Mouse (Mus musculus): ENCODE measurements at regions not wholly inside any gene's neighbourhood (a gene's known extent, or its start where the extent isn't known, plus 50 kb on each side); places are given as distances from the start of the nearest gene placed in this dataset.

DNA sequence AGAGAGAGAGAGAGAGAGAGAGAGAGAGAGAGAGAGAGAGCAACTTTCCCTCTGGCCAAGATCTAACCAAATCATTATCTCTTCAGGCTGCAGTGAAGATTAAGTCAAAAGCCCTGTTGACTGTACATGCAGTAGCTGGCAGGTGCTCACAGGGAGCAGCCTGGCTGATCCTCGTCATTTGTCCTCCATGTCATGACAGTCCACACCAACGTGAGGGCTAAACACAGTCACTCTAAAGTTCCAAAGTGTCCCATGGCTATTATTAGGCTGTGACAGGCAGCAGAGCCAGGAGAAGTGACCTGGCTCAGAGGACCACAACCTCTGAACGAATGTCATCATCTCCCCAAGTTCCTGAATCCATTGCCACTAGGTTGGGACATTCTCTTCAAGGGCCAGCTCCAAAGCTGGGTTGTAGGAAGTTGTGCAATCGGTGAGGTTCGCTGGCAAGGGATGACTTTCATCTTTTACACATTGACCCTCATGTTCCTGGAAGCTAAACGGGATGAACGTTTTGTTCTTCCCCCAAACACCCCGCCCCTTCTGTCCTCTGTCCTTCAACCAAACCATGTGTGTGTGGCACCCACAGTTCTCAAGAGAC is 138.4 kb downstream of the Tomm20 start:
- Histone ChIP-seq H3K9ac (ENCODE audit: low read depth, low read length) (no peak overlapping the region), H3K36me3 (ENCODE audit: control insufficient read depth, insufficient read depth, low read length) (no peaks in the 10 kb centered on the region), H3K9me3 (ENCODE audit: control insufficient read depth, low read length) (no peaks in the 10 kb centered on the region), H3K27me3 (ENCODE audit: control insufficient read depth, insufficient read depth, low read length) (no peaks in the 10 kb centered on the region), H3K4me3 (ENCODE audit: low read depth, low read length) (no peak overlapping the region), H3K4me1 (replicated peaks; ENCODE audit: control insufficient read depth, insufficient read depth, low read length) (no peaks in the 10 kb centered on the region), H3K4me2 (replicated peaks; ENCODE audit: low read depth, low read length) (no peak overlapping the region), H3K27ac (ENCODE audit: low read depth, low read length) (no peak overlapping the region)
- 77% methylated on average over 8 of the region's 8 CpGs for WGBS
- ATAC-seq (ENCODE audit: low FRiP score): no peak
- DNase-seq (ENCODE audit: low spot score): no peak

DNA sequence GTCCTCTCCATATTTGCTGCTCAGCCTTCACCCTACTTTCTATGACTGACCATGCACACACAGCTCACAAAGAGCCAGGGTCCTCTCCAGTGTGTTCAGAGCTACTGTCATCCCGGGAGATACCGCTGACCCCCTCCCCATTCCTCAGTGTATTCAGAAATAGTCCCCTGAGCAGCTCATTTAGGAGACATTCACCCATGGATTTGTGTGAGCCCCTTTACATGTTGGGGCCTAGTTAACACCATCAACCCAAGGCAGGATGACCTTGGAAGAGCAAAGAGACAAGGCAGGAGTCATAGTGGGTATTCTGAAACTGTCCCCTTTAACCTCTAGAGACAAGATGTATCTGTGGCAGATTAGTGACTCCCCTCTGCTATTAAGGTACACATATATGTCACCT is 139.1 kb downstream of the Tomm20 start:
- H3K4me2 ChIP-seq (replicated peaks; ENCODE audit: low read depth, low read length): no peak overlapping the region
- H3K27ac ChIP-seq (ENCODE audit: low read depth, low read length): no peak overlapping the region
- no peak overlapping the region for H3K4me3 ChIP-seq (ENCODE audit: low read depth, low read length)
- ATAC-seq (ENCODE audit: low FRiP score): no peak
- no peaks in the 10 kb centered on the region for H3K4me1 ChIP-seq (replicated peaks; ENCODE audit: control insufficient read depth, insufficient read depth, low read length)
- no peaks in the 10 kb centered on the region for H3K27me3 ChIP-seq (ENCODE audit: control insufficient read depth, insufficient read depth, low read length)
- H3K36me3 ChIP-seq (ENCODE audit: control insufficient read depth, insufficient read depth, low read length): no peaks in the 10 kb centered on the region
- 94% methylated on average over 2 of the region's 2 CpGs for WGBS
- DNase-seq (ENCODE audit: low spot score): no peak
- no peak overlapping the region for H3K9ac ChIP-seq (ENCODE audit: low read depth, low read length)
- H3K9me3 ChIP-seq (ENCODE audit: control insufficient read depth, low read length): no peaks in the 10 kb centered on the region

DNA sequence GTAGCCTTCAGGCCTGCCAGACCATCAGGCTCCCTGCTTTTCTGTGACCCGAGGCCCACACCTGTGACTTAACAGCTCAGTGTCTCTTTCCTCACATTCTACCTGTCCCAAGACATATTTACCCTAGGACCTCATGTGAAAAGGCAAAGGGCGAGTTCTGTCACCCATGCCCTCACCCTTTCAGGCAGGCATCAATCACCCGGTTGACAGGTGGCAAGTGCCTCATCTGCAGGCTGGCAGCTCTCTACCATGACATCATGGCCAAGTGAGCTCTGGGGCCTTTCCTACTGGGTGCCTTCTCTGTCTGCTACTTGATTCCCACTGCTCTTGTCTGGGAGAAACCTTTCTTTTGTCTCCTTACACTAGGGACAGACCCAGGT is 139.5 kb downstream of the Tomm20 start:
- ATAC-seq (ENCODE audit: low FRiP score) (no peak), DNase-seq (ENCODE audit: low spot score) (no peak)
- 88% methylated on average over 2 of the region's 3 CpGs for WGBS
- no peak overlapping the region for H3K27ac ChIP-seq (ENCODE audit: low read depth, low read length)
- no peaks in the 10 kb centered on the region for H3K9me3 ChIP-seq (ENCODE audit: control insufficient read depth, low read length)
- H3K36me3 ChIP-seq (ENCODE audit: control insufficient read depth, insufficient read depth, low read length): no peaks in the 10 kb centered on the region
- no peak overlapping the region for H3K4me3 ChIP-seq (ENCODE audit: low read depth, low read length)
- H3K4me1 ChIP-seq (replicated peaks; ENCODE audit: control insufficient read depth, insufficient read depth, low read length): no peaks in the 10 kb centered on the region
- no peaks in the 10 kb centered on the region for H3K27me3 ChIP-seq (ENCODE audit: control insufficient read depth, insufficient read depth, low read length)
- H3K4me2 ChIP-seq (replicated peaks; ENCODE audit: low read depth, low read length): no peak overlapping the region
- no peak overlapping the region for H3K9ac ChIP-seq (ENCODE audit: low read depth, low read length)

DNA sequence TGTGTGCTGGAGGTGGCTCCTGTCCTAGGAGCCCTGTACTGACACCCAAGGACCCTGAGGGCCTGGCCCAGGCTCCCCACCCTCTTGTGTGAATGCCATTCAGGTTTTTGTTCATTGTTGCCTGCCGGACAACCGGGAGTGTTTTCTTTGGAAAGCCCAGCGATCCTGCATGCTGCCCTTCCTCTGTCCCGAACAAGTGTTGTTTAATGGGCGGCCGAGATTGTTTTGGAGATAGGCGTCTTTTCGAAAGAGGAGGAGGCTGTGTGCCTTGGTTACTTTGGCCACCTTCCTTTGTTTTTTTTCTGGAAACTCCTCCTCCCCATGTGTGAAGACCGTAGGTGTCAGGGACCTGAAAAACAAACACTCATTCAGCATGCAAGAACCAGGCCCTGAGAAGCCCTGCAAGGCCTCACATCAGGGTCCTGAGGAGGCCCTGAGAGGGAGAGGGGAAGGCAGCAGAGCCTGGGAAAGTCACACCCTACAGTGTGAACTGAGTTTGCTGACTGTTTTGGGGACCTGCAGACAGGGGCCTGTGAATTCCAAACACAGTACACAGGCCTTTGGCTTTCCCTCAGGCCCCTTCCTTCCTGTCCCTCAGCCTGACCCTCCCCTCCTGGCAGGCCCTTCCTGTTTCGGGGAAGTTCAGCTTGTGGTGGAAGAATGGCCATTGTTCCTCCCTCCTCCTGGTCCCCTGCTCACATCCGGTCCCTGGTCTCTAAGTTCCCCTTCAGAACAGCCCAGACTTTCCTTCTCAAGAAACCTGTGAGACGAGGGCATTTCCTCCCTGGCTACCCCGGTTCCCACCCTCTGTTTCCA is 140.1 kb downstream of the Tomm20 start:
- no peak overlapping the region for H3K4me3 ChIP-seq (ENCODE audit: low read depth, low read length)
- H3K36me3 ChIP-seq (ENCODE audit: control insufficient read depth, insufficient read depth, low read length): no peaks in the 10 kb centered on the region
- DNase-seq (ENCODE audit: low spot score) (no peak), ATAC-seq (ENCODE audit: low FRiP score) (no peak)
- H3K9me3 ChIP-seq (ENCODE audit: control insufficient read depth, low read length): no peaks in the 10 kb centered on the region
- no peaks in the 10 kb centered on the region for H3K4me1 ChIP-seq (replicated peaks; ENCODE audit: control insufficient read depth, insufficient read depth, low read length)
- no peak overlapping the region for H3K27ac ChIP-seq (ENCODE audit: low read depth, low read length)
- no peaks in the 10 kb centered on the region for H3K27me3 ChIP-seq (ENCODE audit: control insufficient read depth, insufficient read depth, low read length)
- 51% methylated on average over 13 of the region's 13 CpGs for whole genome bisulfite sequencing
- H3K4me2 ChIP-seq (replicated peaks; ENCODE audit: low read depth, low read length): no peak overlapping the region
- H3K9ac ChIP-seq (ENCODE audit: low read depth, low read length): no peak overlapping the region

DNA sequence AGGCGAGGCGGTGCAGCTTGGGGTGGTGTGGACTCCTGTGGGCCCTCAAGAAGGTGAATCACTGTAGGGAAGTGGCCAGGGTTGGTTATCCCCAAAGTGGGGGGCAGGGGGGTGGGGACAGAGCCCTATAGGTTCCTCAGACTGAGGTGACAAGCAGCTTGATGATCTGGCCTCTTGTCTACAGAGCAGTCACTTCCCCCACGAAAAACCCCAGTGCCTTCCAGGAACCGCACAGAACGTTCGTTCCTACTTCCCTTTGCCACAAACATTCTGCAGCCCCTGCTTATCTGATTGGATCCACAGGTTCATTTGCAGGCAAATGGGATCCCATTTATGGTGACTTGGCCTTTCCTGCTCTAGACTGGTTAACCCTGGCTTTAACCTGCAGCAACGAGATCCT is 141.5 kb downstream of the Tomm20 start:
- DNase-seq (ENCODE audit: low spot score): no peak
- 88% methylated on average over 7 of the region's 7 CpGs for WGBS
- no peak for ATAC-seq (ENCODE audit: low FRiP score)

DNA sequence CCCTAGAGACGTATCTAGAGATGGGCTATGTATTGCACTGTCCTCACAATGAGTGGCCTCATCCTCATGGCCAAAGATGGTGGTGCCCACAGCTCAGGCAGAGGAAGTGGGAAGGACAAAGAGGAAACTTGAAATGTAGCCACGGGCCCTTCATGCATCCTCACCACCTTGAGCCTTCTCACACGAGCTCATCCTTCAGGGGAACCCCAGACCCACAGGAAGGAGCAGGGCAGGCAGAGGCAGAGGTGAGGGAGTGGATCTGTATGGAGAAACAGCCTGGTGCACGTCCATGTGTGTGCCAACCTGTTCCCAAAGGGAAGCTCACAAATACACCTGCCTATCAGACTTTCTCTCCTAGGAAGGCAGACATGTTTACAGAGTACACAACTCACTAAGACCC is 143.0 kb downstream of the Tomm20 start:
- no peaks in the 10 kb centered on the region for H3K9me3 ChIP-seq (ENCODE audit: control insufficient read depth, low read length)

More for the DNA sequence above, 141.5 kb downstream of the Tomm20 start:
- no peak overlapping the region for H3K4me2 ChIP-seq (replicated peaks; ENCODE audit: low read depth, low read length)
- H3K27me3 ChIP-seq (ENCODE audit: control insufficient read depth, insufficient read depth, low read length): no peaks in the 10 kb centered on the region
- H3K36me3 ChIP-seq (ENCODE audit: control insufficient read depth, insufficient read depth, low read length): no peaks in the 10 kb centered on the region
- no peaks in the 10 kb centered on the region for H3K9me3 ChIP-seq (ENCODE audit: control insufficient read depth, low read length)
- no peak overlapping the region for H3K4me3 ChIP-seq (ENCODE audit: low read depth, low read length)
- no peaks in the 10 kb centered on the region for H3K4me1 ChIP-seq (replicated peaks; ENCODE audit: control insufficient read depth, insufficient read depth, low read length)
- H3K9ac ChIP-seq (ENCODE audit: low read depth, low read length): no peak overlapping the region
- no peak overlapping the region for H3K27ac ChIP-seq (ENCODE audit: low read depth, low read length)

DNA sequence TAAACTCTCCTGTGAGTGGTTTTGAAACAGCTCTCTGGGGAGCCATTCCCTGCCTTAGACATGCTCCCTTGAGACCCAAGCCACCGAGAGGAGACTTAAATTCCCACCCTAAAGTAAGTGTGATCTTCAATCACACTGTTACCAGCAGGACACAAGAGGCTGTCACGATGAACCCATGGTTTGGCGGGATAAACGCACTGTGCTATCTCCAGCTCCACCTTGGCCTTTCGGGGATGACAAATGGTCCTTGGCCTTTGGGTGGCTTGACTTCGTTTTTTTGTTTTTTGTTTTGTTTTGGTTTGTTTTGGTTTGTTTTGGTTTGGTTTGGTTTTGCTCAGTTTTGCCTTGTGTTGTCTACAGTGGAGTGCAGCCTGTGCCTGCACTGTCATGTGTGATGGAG is 144.7 kb downstream of the Tomm20 start:
- no peak for DNase-seq (ENCODE audit: low spot score)
- no peak for ATAC-seq (ENCODE audit: low FRiP score)
- Histone ChIP-seq H3K9me3 (ENCODE audit: control insufficient read depth, low read length) (no peaks in the 10 kb centered on the region), H3K4me1 (replicated peaks; ENCODE audit: control insufficient read depth, insufficient read depth, low read length) (no peaks in the 10 kb centered on the region), H3K4me2 (replicated peaks; ENCODE audit: low read depth, low read length) (no peak overlapping the region), H3K9ac (ENCODE audit: low read depth, low read length) (no peak overlapping the region), H3K36me3 (ENCODE audit: control insufficient read depth, insufficient read depth, low read length) (no peaks in the 10 kb centered on the region), H3K27ac (ENCODE audit: low read depth, low read length) (no peak overlapping the region), H3K27me3 (ENCODE audit: control insufficient read depth, insufficient read depth, low read length) (no peaks in the 10 kb centered on the region), H3K4me3 (ENCODE audit: low read depth, low read length) (no peak overlapping the region)
- WGBS: 53% methylated on average over 6 of the region's 6 CpGs

More for the DNA sequence above, 143.0 kb downstream of the Tomm20 start:
- DNase-seq (ENCODE audit: low spot score) (no peak), ATAC-seq (ENCODE audit: low FRiP score) (no peak)
- no peaks in the 10 kb centered on the region for H3K27me3 ChIP-seq (ENCODE audit: control insufficient read depth, insufficient read depth, low read length)
- 70% methylated on average over 4 of the region's 4 CpGs for WGBS
- H3K9ac ChIP-seq (ENCODE audit: low read depth, low read length): no peak overlapping the region
- no peak overlapping the region for H3K27ac ChIP-seq (ENCODE audit: low read depth, low read length)
- no peak overlapping the region for H3K4me2 ChIP-seq (replicated peaks; ENCODE audit: low read depth, low read length)
- no peaks in the 10 kb centered on the region for H3K4me1 ChIP-seq (replicated peaks; ENCODE audit: control insufficient read depth, insufficient read depth, low read length)
- H3K4me3 ChIP-seq (ENCODE audit: low read depth, low read length): no peak overlapping the region
- no peaks in the 10 kb centered on the region for H3K36me3 ChIP-seq (ENCODE audit: control insufficient read depth, insufficient read depth, low read length)

DNA sequence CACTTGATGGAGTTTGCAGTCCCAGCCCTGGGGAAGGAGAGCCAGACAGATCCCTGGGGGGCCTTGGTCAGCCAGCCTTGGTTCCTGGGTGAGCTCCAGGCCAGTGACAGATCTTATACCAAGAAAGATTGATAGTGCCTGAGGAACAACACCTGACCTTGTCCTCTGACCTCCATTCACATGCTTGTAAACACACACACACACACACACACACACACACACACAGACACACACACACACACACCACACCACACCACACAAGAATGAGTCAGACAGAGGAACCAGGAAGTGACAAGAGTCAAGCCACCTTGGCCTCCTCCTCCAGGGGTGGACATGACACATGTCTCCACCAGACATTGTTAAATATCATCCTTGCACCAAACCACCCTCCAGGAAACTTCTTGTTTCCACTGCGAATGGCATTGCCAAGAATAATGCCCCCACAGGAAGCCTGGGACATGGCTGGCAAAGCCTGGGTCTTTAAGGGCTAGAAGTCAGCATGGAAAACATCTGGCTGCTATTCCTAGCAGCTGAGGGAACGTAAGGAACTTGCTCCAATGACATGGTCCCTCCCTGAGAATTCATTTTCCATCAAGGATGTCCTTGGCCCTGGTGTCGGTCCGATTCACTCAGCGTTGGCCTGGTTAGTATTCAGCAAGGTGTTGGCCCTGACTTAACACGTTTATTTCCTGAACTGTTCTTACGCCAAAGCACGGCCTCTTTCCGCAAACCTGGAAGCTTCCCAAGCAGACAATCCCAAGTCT is 147.9 kb downstream of the Tomm20 start:
- H3K27ac ChIP-seq (ENCODE audit: low read depth, low read length): no peak overlapping the region
- WGBS: 89% methylated on average over 9 of the region's 9 CpGs
- H3K27me3 ChIP-seq (ENCODE audit: control insufficient read depth, insufficient read depth, low read length): no peaks in the 10 kb centered on the region
- no peaks in the 10 kb centered on the region for H3K4me1 ChIP-seq (replicated peaks; ENCODE audit: control insufficient read depth, insufficient read depth, low read length)
- no peak overlapping the region for H3K4me3 ChIP-seq (ENCODE audit: low read depth, low read length)
- H3K36me3 ChIP-seq (ENCODE audit: control insufficient read depth, insufficient read depth, low read length): no peaks in the 10 kb centered on the region
- no peaks in the 10 kb centered on the region for H3K9me3 ChIP-seq (ENCODE audit: control insufficient read depth, low read length)
- ATAC-seq (ENCODE audit: low FRiP score) (no peak), DNase-seq (ENCODE audit: low spot score) (no peak)
- H3K9ac ChIP-seq (ENCODE audit: low read depth, low read length): no peak overlapping the region
- no peak overlapping the region for H3K4me2 ChIP-seq (replicated peaks; ENCODE audit: low read depth, low read length)

Data from hindbrain, embryonic 11.5 days (tissue).